Mouse (Mus musculus): ENCODE data around the gene Gm21778.
"Not testable (repeated sequence)": the region's sequence is repeated elsewhere in the genome, so short reads cannot be mapped to it uniquely, and the experiment has no call there.

Gm21778 gene

GRCm38 (mm10) chrY:5942160-5942559, at the start of gene Gm21778:
Gene Gm21778, plus strand, starts transcription at chrY:5942460.
- DNase-seq (ENCODE audit: low spot score in 2 of 2) = not testable (repeated sequence)
